Mouse (Mus musculus) frontal cortex, adult (tissue): ENCODE measurements around the gene Emid1.
"Not testable (repeated sequence)": the region's sequence is repeated elsewhere in the genome, so short reads cannot be mapped to it uniquely, and the experiment has no call there.

Source experiments
- ATAC-seq: cut with Nextera tagmentation; 2 replicates; pipeline ENCODE4 v1.9.2; 2017; ENCODE audit warnings: mild to moderate bottlenecking, moderate library complexity, mixed read lengths; ENCODE audit not compliant: low TSS enrichment

Emid1 gene

DNA sequence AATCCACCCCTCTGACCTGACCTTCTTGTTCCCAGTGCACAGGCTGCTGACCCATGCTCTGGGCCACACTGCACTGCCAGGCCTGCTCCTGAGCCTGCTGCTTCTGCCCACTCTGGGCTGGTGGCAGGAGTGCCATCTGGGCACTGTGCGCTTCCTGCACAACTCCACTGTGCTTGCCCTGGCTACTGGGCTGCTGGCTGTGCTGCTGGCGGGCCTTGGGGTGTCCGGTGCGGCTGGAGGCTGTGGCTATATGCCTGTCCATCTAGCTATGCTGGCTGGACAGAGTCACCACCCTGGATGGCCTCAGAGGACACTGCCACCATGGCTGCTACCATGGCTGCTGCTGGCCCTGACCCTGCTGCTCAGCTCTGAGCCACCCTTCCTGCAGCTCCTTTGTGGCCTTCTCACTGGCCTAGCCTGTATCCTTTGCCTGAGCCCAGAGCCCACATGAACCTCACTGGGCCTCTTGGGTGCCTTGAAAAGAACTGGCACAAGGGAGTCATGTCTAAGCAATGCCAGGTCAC, 48.0 kb downstream of the Emid1 start:
- ATAC-seq = no peak

- no peak for ATAC-seq
Observed at GRCm38 (mm10) chr11:5102384-5102783, 49.7 kb downstream of the Emid1 start.

- ATAC-seq = no peak
Observed at GRCm38 (mm10) chr11:5101641-5102040, 50.4 kb downstream of the Emid1 start.

- ATAC-seq = no peak
Observed at GRCm38 (mm10) chr11:5100801-5101200, 51.3 kb downstream of the Emid1 start.

GRCm38 (mm10) chr11:5100283-5100682, 51.8 kb downstream of the Emid1 start:
- no peak for ATAC-seq

DNA sequence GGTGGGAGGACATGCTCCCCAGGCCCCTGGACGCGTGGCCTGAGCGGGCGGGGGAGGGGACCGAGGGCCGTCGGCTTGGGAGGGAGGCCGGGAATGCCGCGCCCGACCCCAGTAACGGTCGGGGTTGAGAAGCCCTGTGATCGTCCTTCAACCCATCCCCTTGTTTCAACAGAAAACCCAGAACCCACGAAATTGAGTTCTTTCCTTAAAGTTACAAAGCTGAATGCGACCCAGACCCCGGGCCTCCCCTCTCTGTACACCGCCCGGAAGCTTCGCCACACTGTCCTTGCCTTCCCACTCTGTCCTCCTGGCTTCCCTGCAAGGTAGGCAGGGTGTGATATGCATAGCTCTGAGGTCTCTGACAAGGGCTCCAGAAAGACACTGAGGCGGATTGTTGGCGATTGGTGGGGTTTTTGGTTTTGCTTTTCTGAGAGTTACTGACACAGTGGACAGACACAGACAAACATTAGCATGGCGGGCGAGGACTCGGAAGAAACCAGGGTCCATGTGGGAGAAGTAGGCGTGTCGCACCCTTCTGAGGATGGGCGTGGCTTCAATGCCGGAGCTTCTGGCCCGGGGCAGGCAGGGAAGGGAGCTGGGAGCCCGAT, 52.4 kb downstream of the Emid1 start:
- peak; percentile 53 for ATAC-seq

DNA sequence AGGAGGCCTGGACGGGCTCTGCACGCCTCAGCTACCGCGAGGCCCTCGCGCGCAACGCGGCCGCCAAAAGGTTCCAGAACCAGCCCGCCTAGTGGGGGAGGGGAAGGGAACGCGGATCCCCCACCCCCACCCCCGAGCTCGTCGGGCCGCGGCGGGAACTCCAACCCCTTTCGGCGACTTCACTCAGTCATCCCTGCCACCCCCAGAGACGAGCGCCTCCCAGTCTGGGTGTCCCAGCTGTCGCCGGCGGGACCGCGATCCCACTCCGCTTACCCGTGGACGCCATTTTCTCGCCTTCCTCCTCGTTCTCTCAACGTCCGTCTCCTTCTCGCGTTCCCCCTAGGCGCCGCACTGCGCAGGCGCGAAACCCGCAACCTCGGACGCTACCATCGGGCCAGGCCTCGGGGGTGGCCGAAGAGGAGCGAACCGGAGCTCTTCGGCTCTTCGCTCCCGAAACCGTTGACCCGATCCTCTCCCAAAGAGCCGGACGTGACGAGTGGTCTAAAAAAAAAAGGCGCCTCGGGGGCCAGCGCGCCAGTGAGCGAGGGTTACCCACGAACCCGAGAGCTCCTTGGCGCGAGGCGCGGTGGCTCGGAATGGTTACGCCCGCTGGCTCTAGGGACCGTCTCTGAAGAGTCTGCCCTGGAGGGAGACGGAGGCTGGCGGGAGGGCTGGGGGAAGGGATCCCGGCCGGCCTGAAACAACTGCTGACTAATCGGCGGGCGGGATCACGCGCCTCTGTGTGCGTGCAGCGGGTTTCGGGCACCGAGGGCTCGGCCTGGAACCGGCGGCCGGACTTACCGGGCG, 53.1 kb downstream of the Emid1 start, which contains the start of the genes Rhbdd3 and Ewsr1:
Gene Rhbdd3 (plus strand): TSS at position 191 of the 807 bp plus-strand sequence.
Gene Ewsr1 (minus strand): TSS at position 531 of the 807 bp plus-strand sequence.
- ATAC-seq = peak; percentile 84

DNA sequence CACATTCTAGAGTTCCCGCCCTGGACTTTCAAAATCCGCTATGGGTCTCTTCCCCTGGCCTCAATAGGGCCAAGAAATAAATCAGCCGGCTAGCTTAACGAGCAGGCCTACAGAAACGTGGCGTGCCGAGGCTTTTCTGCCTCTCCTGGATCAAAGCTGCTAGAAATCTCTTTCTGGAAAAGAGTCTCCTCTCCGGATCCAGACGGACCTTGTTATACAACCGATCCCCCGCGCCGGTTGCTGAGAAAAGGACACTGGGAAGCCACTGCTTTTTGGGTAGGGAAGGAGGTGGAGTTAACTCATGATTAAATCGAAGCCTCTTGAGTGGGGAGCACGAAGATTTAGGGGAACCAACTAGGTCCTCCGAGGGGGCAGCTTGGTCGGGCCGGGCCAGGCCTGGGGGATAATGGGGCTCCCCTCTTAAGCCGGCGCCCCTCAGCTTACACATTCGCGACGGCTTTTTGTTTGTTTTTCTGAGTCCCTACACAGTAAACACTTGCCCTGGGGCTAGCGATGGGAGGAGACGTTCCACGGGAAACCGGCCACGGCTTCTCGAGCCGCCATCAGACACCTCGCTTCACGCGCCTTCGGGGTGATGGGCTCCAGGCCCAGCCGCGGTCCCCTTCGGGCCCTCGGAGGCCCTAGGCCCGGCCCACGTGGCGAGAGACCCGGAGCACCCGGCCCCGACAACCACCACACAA, 53.9 kb downstream of the Emid1 start:
- ATAC-seq = peak; percentile 46

DNA sequence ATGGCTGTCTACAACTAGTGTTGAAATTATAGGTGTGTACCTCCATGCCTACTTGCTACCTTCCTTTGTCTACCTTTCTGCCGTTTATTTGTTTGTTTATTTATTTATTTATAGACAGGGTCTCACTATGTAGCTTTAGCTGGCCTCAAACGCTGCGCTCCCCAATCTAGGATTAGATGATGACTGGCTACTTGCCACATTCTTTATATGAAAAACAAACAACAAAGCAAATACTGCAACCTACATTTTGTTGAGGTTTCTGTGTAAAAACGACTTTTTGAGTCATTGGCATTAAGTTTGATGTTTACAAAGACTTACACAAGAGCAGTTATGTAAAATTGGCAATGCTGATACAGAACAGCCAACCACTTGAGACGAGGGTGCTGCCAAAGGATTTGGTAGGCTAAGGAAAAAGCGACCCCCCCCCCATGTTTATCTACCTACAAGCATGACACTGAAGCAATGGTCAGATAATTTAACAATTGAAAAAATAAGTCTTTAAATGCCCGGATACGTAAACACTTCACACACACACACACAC, 55.5 kb downstream of the Emid1 start:
- ATAC-seq = no peak

DNA sequence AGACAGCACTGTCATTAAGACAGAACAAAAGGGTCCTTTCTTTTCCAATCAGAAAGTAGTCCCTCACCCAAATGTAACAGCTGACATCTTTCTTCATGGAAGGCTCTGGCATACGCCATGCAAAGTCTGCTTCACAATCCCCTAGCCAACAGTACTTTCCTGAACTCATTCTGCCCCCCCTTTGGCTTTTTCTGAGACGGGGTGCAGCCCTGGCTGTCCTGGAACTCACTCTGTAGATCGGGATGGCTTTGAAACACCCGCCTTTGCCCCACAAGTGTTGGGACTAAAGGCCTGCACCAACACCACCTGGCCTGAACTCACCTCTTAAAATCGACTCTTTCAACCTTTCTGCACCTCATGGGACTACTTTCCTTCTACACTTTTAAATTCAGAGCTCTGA, 56.2 kb downstream of the Emid1 start:
- no peak for ATAC-seq

DNA sequence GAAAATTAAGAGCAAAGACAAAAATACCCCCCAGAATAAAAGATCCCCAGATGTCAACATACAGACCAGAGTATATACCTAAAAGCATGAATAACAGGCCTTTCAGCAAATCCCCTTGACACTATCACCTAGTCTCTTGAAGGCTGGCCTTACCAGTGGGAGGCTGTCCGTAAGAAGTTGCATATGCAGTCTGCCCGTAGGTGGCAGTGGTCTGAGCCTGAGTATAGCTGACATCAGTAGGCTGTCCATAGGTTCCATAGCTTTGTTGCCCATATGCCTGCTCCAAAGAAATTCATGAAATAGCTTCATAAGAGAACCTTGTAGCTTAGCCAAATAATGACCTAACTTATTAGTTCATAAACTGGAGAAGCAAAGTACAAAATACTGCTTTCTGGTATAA, 60.4 kb downstream of the Emid1 start:
- ATAC-seq = no peak

DNA sequence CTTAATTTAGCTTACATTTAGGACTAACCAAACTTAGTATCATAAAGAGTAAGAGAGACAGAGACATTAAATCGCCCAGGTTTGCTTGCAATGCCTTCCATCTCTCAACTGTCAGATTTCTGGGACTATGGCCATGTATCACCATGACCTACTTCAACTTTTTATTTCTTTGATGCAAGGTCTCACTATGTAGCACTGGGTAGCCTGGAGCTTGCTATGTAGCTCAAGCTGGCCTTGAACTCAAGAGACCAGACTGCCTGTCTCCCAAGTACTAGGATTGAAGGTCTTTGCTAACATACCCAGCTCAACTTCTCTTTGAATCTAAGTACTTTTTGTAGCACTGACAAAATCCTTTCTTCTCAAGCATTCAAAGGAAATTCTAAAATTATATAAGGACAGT, 62.9 kb downstream of the Emid1 start:
- ATAC-seq = no peak

DNA sequence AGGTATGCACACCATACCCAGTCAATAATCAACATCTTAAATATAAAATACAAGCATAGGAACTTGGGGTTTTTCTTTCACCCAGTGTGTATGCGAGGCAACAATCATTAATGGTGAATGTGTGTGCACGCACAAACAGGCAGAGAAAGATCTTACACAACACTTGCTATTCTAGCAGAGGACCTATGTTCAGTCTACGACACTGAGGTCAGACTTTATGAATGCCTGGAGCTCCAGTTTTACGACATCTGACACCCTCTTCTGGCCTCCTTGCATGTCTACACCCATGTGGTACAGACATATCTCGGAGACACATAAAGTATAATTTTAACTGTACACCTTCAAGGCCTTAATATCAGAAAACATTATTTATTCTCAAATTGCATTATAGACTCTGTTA, 75.2 kb downstream of the Emid1 start:
- ATAC-seq = not testable (repeated sequence)

GRCm38 (mm10) chr11:5075760-5076159, 76.3 kb downstream of the Emid1 start:
- no peak for ATAC-seq

DNA sequence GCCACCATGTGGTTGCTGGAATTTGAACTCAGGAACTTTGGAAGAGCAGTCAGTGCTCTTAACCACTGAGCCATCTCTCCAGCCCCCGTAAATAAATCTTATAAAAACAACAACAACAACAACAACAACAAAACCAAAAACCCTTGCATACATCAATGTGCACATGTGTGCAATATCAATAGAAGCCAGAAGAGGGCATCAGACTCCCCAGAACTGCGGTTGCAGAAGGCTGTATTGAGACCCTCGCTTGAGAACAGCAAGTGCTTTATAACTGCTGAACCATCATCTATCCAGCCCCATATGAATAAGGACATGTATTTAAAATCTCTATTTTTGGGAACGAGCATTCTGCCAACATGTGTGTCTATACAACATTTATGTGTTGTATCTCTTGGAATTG, 77.2 kb downstream of the Emid1 start:
- ATAC-seq = no peak

DNA sequence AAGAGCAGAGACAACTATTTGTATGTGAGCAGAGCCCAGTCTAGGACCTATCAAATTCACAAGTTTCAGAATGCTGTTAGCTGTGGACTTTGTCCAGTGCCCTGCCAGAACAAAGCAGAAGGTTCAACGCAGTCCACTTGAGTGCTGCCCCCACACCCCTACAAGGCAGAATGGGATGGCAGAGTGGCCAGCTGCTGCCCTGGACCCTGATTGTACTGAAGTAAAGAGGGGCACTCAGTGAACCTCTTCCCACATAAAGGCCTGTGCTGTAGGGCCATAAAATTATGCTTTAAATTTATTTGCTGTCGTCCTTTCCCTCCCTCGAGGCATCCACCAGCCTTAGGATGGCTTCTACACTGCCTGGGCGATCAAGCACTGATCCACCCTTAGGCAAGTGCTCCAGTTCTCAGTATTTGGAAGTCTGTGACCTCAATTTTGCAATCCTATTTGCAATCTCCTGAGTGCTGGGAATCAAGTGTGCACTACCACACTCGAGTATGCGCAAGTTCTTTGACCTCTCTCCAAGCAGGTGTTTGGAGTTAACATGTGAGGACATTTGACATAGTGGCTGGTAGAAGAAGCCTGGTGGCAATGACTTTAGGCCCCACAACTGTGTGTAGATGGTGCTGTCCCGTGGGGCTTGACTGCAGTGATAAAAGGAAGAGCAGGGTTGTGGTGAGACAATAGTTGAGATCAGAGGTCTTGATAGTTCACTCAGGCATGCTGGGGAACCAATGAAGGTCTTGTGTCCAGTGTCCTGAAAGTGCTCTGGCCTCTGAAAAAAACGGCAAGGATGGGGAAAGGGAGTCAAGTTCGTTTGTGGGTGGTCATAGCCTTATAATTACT, 83.7 kb downstream of the Emid1 start:
- ATAC-seq = no peak

DNA sequence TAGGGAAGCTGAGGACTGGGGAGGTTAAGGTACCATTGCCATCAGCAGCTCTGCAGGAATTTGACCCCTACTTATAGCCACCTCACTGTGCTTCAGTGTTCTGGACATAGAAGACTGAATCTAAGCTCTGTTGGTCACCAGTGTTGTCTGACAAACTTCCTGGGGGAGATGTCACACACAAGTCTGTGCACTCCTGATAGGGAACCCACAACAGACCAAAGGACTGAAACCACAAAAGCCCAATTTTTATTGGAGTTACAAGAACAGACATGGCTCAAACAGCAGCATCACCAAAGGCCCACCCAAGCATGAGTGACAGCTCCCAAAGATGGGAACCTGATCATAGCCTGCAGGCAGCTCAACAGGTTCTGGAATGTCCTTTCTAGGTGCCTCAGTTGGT, 85.0 kb downstream of the Emid1 start:
- ATAC-seq = no peak

- ATAC-seq = peak; percentile 58
Observed at GRCm38 (mm10) chr11:5065056-5065821, 86.8 kb downstream of the Emid1 start, which contains the start of gene Gas2l1. Gene Gas2l1 (minus strand): TSS chr11:5065327.

DNA sequence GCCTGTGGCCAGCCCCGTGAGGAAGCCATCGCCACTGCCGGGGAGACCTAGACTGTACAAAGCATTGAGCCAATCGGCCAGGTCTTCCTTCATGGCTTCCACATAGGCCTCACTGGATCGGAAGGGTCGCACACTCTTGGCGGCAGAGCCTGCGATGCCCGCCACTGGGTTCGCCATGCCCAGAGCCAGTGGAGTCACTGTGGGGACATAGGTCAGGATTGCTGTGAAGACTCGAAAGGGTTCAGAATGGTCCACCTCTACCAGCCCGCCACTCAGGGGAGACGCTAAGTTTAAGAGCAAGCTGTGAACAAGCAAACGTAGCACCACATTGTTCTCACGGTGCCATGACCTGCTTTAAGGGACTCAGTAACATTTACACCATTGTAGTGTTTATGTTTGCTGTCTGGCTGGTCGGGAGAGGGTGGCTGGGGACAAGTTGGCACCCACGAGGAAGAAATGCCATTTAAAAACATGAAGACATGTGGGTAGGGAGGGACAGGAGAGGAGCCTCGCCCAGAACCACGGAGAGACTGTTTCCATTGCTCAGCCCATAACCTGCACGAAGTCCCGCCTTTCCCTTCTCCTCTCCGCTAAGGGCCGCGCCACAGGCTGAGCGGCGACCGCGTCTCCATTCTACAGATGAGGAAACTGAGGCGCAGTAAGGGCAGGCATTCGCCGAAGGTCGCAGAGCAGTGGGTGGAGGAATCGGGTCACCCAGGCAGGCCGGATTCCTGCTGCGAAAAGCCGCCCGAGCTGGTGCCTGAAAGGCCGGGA, 87.6 kb downstream of the Emid1 start:
- peak; percentile 18; the same call in 1 of the 2 replicates for ATAC-seq
